Mouse (Mus musculus): ENCODE results near the gene Arhgef15. TPM values are rescaled to one million over a fixed set of nuclear protein-coding genes. Genes with fewer than 3 reads are reported as not detected.
"Not testable (repeated sequence)": the region's sequence is repeated elsewhere in the genome, so short reads cannot be mapped to it uniquely, and the experiment has no call there.

Arhgef15 gene
- total and polyA plus RNA-seq, 3 experiments: 0.22 TPM; not detected in 2

GRCm38 (mm10) chr11:68940516-68940915 is 16.8 kb downstream of the Arhgef15 start:
- H3K4me3 ChIP-seq (ENCODE audit: low read depth, low read length): peak overlapping the region; percentile 64; the same call in 1 of the 2 replicates
- H3K9me3 ChIP-seq (replicated peaks): no peaks in the 10 kb centered on the region
- TF ChIP-seq GATA1 (IDR thresholded peaks at IDR 0.05; ENCODE audit: borderline replicate concordance, low read length) (no peak), POLR2AphosphoS5 (IDR thresholded peaks at IDR 0.05; ENCODE audit: insufficient replicate concordance, low read depth, low read length) (no peak), GATA2 (IDR thresholded peaks at IDR 0.05; ENCODE audit: borderline replicate concordance, low read depth, low read length) (no peak), TAL1 (conservative IDR thresholded peaks at IDR 0.05; ENCODE audit: low read depth, low read length) (no peak), CTCF (IDR thresholded peaks at IDR 0.05; ENCODE audit: low read depth, low read length) (no peak)
- peaks cover 8% of the 10 kb centered on the region for H3K27me3 ChIP-seq (ENCODE audit: insufficient read depth, low read length)
- H3K36me3 ChIP-seq (replicated peaks): peaks cover 14% of the 10 kb centered on the region
- peaks cover 11% of the 10 kb centered on the region for H3K4me1 ChIP-seq (ENCODE audit: insufficient read depth, low read depth, low read length)
- DNase-seq (ENCODE audit: low spot score) (no peak), ATAC-seq (ENCODE audit: extremely low read depth, insufficient number of reproducible peaks, low FRiP score, poor library complexity, severe bottlenecking) (no peak)

DNA sequence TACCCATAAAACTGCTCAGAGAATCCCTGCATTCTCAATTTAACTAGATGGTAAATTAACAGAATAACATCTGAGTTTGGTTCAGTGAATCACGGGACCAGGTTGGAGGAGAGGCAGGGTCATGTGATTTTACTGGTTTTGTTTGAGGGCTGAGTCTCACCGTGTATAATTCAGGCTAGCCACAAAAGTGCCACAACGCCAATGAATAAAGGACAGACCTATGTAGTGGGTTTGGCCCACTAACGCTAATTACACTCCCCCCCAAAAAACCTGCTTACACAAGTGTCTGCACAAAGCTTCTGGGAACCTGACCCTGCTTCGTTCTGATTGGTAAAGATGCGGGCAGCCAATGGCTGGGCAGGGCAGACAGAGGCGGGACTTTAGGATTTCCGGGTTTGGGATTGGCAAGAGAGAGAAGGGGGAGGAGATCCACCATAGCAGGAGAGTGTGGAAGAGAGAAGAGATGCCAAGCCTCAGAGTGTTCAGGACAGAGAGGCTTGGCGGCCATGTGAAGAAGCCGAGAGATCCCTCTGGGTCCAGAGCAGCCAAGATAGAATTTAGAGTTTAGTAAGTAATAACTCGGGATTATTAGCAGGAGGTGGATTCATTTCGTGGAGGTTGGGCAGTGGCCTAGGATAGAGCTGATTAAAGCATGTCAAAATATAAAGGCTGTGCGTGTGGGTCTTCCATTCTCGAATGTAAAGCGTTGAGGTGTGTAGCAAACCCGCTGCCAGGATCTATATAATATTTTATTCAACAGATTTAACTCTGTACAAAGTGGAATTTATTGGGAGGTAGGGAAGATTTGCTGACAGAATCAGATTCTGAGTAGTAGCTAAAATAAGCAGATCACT is 17.6 kb downstream of the Arhgef15 start:
- Histone ChIP-seq H3K9me3 (replicated peaks) (no peaks in the 10 kb centered on the region), H3K4me1 (ENCODE audit: insufficient read depth, low read depth, low read length) (peaks cover 11% of the 10 kb centered on the region), H3K4me3 (ENCODE audit: low read depth, low read length) (peak overlapping the region; percentile 64), H3K36me3 (replicated peaks) (peaks cover 14% of the 10 kb centered on the region), H3K27me3 (ENCODE audit: insufficient read depth, low read length) (peaks cover 5% of the 10 kb centered on the region)
- TF ChIP-seq POLR2AphosphoS5 (IDR thresholded peaks at IDR 0.05; ENCODE audit: insufficient replicate concordance, low read depth, low read length) (no peak), TAL1 (conservative IDR thresholded peaks at IDR 0.05; ENCODE audit: low read depth, low read length) (no peak), GATA2 (IDR thresholded peaks at IDR 0.05; ENCODE audit: borderline replicate concordance, low read depth, low read length) (no peak)
- DNase-seq (ENCODE audit: low spot score) (peak; percentile 92), ATAC-seq (ENCODE audit: extremely low read depth, insufficient number of reproducible peaks, low FRiP score, poor library complexity, severe bottlenecking) (peak; percentile 98)

- not testable (repeated sequence) for H3K4me3 ChIP-seq (ENCODE audit: low read depth, low read length); ATAC-seq (ENCODE audit: extremely low read depth, insufficient number of reproducible peaks, low FRiP score, poor library complexity, severe bottlenecking); H3K36me3 ChIP-seq (replicated peaks); DNase-seq (ENCODE audit: low spot score); H3K9me3 ChIP-seq (replicated peaks)
- peaks cover 11% of the 10 kb centered on the region for H3K4me1 ChIP-seq (ENCODE audit: insufficient read depth, low read depth, low read length)
- peaks cover 21% of the 10 kb centered on the region for H3K27me3 ChIP-seq (ENCODE audit: insufficient read depth, low read length)
These were observed 20.3 kb downstream of the Arhgef15 start for GRCm38 (mm10) chr11:68936951-68937350.

DNA sequence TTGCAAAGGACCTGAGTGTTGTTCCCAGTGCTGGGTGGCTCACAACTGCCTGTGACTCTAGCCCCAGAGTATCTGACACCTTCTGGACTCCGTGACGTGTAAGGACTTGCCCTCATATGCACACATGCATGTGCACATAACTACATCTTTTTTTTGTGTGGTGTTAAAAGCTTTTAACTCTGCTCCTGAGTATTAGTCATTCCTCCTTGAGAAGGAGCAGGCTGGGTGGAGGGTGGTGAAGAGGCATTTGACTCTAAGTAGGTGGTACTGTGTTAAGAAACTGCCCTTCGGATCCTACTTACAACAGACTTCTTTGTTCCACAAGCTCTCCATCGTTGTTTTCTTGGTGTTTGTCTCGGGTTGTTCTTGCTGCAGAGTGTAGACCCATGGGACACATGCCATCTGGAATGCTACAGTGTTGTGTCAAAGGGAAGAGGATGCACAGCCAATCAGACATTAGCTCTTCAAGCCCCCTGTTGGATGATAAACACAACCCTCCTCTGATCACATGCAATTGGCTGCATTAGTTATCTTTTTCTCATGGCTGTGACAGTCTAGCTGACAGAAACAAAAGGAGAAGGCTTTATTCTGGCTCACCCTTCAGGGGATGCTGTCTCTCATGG is 23.3 kb downstream of the Arhgef15 start:
- H3K4me1 ChIP-seq (ENCODE audit: insufficient read depth, low read depth, low read length): no peaks in the 10 kb centered on the region
- no peak for TF ChIP-seq CTCF (IDR thresholded peaks at IDR 0.05; ENCODE audit: low read depth, low read length)
- TF ChIP-seq TAL1 (conservative IDR thresholded peaks at IDR 0.05; ENCODE audit: low read depth, low read length): no peak
- TF ChIP-seq POLR2AphosphoS5 (IDR thresholded peaks at IDR 0.05; ENCODE audit: insufficient replicate concordance, low read depth, low read length): no peak
- TF ChIP-seq GATA2 (IDR thresholded peaks at IDR 0.05; ENCODE audit: borderline replicate concordance, low read depth, low read length): no peak
- TF ChIP-seq GATA1 (IDR thresholded peaks at IDR 0.05; ENCODE audit: borderline replicate concordance, low read length): no peak
- no peak for ATAC-seq (ENCODE audit: extremely low read depth, insufficient number of reproducible peaks, low FRiP score, poor library complexity, severe bottlenecking)
- H3K36me3 ChIP-seq (replicated peaks): no peaks in the 10 kb centered on the region
- peaks cover 37% of the 10 kb centered on the region for H3K27me3 ChIP-seq (ENCODE audit: insufficient read depth, low read length)
- no peak for DNase-seq (ENCODE audit: low spot score)
- no peak overlapping the region for H3K4me3 ChIP-seq (ENCODE audit: low read depth, low read length)
- no peaks in the 10 kb centered on the region for H3K9me3 ChIP-seq (replicated peaks)

GRCm38 (mm10) chr11:68929947-68930346 is 27.3 kb downstream of the Arhgef15 start:
- no peak for ATAC-seq (ENCODE audit: extremely low read depth, insufficient number of reproducible peaks, low FRiP score, poor library complexity, severe bottlenecking)

GRCm38 (mm10) chr11:68926981-68927380 is 30.3 kb downstream of the Arhgef15 start, which contains the start of gene Odf4:
Odf4 (minus strand) TSS chr11:68927081.
- ATAC-seq (ENCODE audit: extremely low read depth, insufficient number of reproducible peaks, low FRiP score, poor library complexity, severe bottlenecking): no peak
- H3K36me3 ChIP-seq (replicated peaks): no peaks in the 10 kb centered on the region
- DNase-seq (ENCODE audit: low spot score): no peak
- H3K9me3 ChIP-seq (replicated peaks): no peaks in the 10 kb centered on the region
- H3K4me1 ChIP-seq (ENCODE audit: insufficient read depth, low read depth, low read length): peaks cover 12% of the 10 kb centered on the region
- TF ChIP-seq POLR2AphosphoS5 (IDR thresholded peaks at IDR 0.05; ENCODE audit: insufficient replicate concordance, low read depth, low read length) (no peak), GATA1 (IDR thresholded peaks at IDR 0.05; ENCODE audit: borderline replicate concordance, low read length) (no peak), TAL1 (conservative IDR thresholded peaks at IDR 0.05; ENCODE audit: low read depth, low read length) (no peak), CTCF (IDR thresholded peaks at IDR 0.05; ENCODE audit: low read depth, low read length) (no peak)
- no peak within 1 kb of the TSS for H3K4me3 ChIP-seq (ENCODE audit: low read depth, low read length)
- H3K27me3 ChIP-seq (ENCODE audit: insufficient read depth, low read length): peaks cover 36% of the 10 kb centered on the region

More at GRCm38 (mm10) chr11:68929947-68930346, 27.3 kb downstream of the Arhgef15 start:
- Histone ChIP-seq H3K27me3 (ENCODE audit: insufficient read depth, low read length) (peaks cover 52% of the 10 kb centered on the region), H3K4me3 (ENCODE audit: low read depth, low read length) (no peak overlapping the region), H3K4me1 (ENCODE audit: insufficient read depth, low read depth, low read length) (no peaks in the 10 kb centered on the region), H3K36me3 (replicated peaks) (no peaks in the 10 kb centered on the region), H3K9me3 (replicated peaks) (no peaks in the 10 kb centered on the region)
- no peak for TF ChIP-seq GATA2 (IDR thresholded peaks at IDR 0.05; ENCODE audit: borderline replicate concordance, low read depth, low read length)
- TF ChIP-seq CTCF (IDR thresholded peaks at IDR 0.05; ENCODE audit: low read depth, low read length): no peak
- TF ChIP-seq TAL1 (conservative IDR thresholded peaks at IDR 0.05; ENCODE audit: low read depth, low read length): no peak
- no peak for TF ChIP-seq GATA1 (IDR thresholded peaks at IDR 0.05; ENCODE audit: borderline replicate concordance, low read length)
- TF ChIP-seq POLR2AphosphoS5 (IDR thresholded peaks at IDR 0.05; ENCODE audit: insufficient replicate concordance, low read depth, low read length): no peak
- no peak for DNase-seq (ENCODE audit: low spot score)
